Mouse (Mus musculus): ENCODE results near the gene Cldn17. TPM values are rescaled to one million over a fixed set of nuclear protein-coding genes. Genes with fewer than 3 reads are reported as not detected.

Cldn17 gene
- polyA plus RNA-seq, 1 experiment, result not detected

GRCm38 (mm10) chr16:88480011-88480774 lies 26.6 kb downstream of the Cldn17 start:
- Histone ChIP-seq H3K4me1 (ENCODE audit: control insufficient read depth, insufficient read depth, insufficient read length, low read length) (no peaks in the 10 kb centered on the region), H3K27me3 (ENCODE audit: control insufficient read depth, insufficient read depth, low read length) (no peaks in the 10 kb centered on the region), H3K4me3 (ENCODE audit: low read depth, low read length) (no peak overlapping the region), H3K36me3 (ENCODE audit: control insufficient read depth, insufficient read depth, low read length) (no peaks in the 10 kb centered on the region), H3K27ac (ENCODE audit: insufficient read depth, low read depth, low read length) (no peak overlapping the region)
- TF ChIP-seq CTCF (IDR thresholded peaks at IDR 0.05; ENCODE audit: extremely low read depth, insufficient read length, insufficient replicate concordance, low read depth, low read length) (no peak), POLR2A (IDR thresholded peaks at IDR 0.05; ENCODE audit: low read depth, low read length) (no peak)
- WGBS, result 59% methylated on average over 3 of the region's 3 CpGs

- H3K36me3 ChIP-seq (ENCODE audit: control insufficient read depth, insufficient read depth, low read length), result no peaks in the 10 kb centered on the region
- H3K4me3 ChIP-seq (ENCODE audit: low read depth, low read length), result no peak overlapping the region
- no peaks in the 10 kb centered on the region for H3K27me3 ChIP-seq (ENCODE audit: control insufficient read depth, insufficient read depth, low read length)
- TF ChIP-seq CTCF (IDR thresholded peaks at IDR 0.05; ENCODE audit: extremely low read depth, insufficient read length, insufficient replicate concordance, low read depth, low read length) (no peak), POLR2A (IDR thresholded peaks at IDR 0.05; ENCODE audit: low read depth, low read length) (no peak)
- no peaks in the 10 kb centered on the region for H3K4me1 ChIP-seq (ENCODE audit: control insufficient read depth, insufficient read depth, insufficient read length, low read length)
- H3K27ac ChIP-seq (ENCODE audit: insufficient read depth, low read depth, low read length), result no peak overlapping the region
- 45% methylated on average over 3 of the region's 3 CpGs for WGBS
Observed at GRCm38 (mm10) chr16:88463235-88463634, 43.5 kb downstream of the Cldn17 start.

Other genes starting within 250 kb of the Cldn17 start
- gene Grik1, start 216.7 kb downstream of the Cldn17 start, polyA plus RNA-seq (2012; rRNA removed), result not detected in 2 replicates
- 0.39 and 0.55 TPM in 2 replicates for gene Cldn8, start 56.2 kb upstream of the Cldn17 start, polyA plus RNA-seq (2012; rRNA removed)
- not detected in 2 replicates for gene Krtap24-1, start 105.3 kb upstream of the Cldn17 start, polyA plus RNA-seq (2012; rRNA removed)
- not detected in 2 replicates for gene 2310079G19Rik, start 120.7 kb upstream of the Cldn17 start, polyA plus RNA-seq (2012; rRNA removed)
- not detected in 2 replicates for gene Krtap26-1, start 140.8 kb upstream of the Cldn17 start, polyA plus RNA-seq (2012; rRNA removed)
- not detected in 2 replicates for gene Krtap27-1, start 164.7 kb upstream of the Cldn17 start, polyA plus RNA-seq (2012; rRNA removed)
- gene 2310061N02Rik, start 201.0 kb upstream of the Cldn17 start, polyA plus RNA-seq (2012; rRNA removed), result not detected in 2 replicates
- gene Krtap13-1, start 221.9 kb upstream of the Cldn17 start, polyA plus RNA-seq (2012; rRNA removed), result not detected in 2 replicates
- gene Krtap13, start 244.7 kb upstream of the Cldn17 start, polyA plus RNA-seq (2012; rRNA removed), result not detected in 2 replicates

Measured in small intestine, adult 2 months (tissue).